Mouse (Mus musculus): ENCODE data around the gene Uox.

The Uox gene

GRCm38 (mm10) chr3:146628227-146628982 is 58.2 kb downstream of the Uox start:
- DNase-seq: peak; percentile 6

- DNase-seq: no peak
These were observed 62.3 kb downstream of the Uox start for GRCm38 (mm10) chr3:146632506-146632905.

DNA sequence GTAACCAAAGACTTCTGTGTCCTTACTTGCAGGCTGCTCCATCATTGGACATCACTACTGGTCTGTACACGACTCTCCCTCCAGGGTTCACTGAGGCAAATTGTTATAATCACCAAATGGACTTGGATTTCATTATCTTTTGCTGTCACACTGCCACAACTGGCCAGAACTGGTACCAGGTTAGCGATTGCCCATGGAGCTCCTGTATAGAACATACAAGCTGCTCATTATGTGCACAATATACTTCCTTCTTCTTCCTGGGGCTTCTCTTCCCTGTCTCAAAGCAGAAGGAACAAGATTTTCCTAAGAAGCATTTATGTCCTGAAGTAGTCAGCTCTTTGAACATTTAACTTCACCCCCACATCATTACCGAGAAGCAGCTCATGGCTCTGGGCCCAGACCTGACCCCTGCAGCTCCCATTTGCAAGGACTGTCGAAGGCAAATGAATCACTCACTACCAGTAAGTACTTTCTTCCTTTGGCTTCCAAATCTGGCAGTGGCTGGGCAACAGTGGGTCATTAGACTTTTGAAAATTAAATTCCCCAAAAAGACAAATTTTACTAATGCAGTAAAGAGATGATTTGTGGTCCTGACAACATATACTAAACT is 71.7 kb downstream of the Uox start:
- peak; percentile 35 for DNase-seq

DNA sequence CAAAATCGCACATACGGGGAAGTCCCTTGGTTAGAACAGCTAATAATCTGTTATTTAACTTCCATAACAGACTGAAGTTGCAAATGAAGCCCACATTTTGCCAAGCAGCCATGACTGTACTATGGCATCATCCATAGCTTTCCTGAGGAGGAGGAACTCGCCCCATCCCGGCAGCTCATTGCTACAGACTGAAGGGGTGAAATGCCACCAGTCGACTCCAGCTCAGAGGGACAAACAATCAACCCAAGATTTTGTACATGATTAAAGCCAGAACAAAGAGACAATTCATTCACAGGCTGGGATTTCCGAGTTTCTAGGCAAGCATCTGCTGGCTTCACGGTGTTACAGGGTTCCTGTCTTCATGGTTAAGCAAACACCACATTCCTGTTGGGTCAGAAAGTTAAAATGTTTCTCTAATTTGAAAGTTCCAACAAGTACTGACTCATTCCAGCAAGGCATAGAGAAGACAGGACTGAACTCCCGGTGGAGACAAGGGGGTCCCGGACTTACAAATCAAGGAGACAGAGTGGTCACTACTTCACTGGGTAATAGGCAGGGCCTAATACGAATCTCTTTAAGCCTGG is 79.2 kb downstream of the Uox start:
- no peak for DNase-seq

DNA sequence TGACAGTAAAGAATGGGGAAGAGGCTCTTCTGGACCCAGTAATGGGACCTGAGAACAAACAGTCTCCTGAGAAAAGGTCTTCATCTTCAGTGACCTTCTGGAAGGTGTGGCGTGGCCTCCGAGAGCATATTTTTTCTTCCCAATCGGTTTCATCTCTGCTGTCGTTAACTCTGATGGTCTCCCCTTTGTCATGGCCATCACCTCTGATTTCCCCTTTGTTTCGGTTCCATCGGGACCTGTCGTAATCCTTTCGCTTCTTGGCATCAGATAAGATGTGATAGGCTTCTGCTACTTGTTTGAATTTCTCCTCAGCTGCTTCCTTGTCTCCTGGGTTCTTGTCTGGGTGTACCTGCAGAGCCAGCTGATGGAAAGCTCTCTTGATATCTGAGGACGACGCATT is 80.5 kb downstream of the Uox start:
- no peak for DNase-seq

DNA sequence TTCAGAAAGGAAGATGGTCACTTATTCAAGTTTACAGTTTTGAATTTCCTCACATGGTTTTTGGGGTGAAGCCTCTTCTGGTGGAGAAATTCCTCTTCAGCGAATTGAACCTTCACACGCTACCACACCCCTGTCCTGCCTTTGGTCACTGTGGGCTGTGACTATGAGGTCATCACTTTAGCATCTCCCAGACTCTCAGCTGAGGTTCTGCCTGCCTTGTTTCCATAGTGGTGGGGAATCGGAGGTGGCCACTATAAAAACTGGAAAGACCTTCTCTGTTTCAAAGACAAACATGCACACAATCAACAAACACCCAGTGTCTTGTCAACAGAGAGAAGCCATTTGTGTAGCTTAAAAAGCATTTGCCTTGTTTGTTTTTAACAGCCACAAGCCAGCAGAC is 81.0 kb downstream of the Uox start, which contains the start of gene 4930503B20Rik:
4930503B20Rik (minus strand) TSS at position 101 of the 400 bp plus-strand sequence.
- DNase-seq: no peak

DNA sequence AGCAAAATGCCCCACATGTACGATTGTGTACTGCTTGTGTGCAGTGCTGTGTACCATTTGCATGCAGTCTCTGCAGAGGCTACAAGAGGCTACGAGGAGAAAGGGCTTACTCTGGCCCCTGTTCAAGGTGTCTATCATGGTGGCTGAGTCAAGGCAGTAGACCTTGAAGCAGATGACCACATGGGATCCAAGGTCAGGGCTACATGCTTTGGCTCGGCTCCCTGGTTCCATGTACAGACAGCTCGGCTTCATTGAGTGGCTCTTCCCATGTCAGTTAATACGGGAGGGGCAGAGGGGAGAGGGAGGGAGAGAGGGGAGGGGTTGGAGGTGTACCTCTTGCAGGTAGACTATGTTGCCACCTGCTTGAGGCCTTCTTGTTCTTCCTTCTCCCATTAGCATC is 82.2 kb downstream of the Uox start:
- DNase-seq: no peak

DNA sequence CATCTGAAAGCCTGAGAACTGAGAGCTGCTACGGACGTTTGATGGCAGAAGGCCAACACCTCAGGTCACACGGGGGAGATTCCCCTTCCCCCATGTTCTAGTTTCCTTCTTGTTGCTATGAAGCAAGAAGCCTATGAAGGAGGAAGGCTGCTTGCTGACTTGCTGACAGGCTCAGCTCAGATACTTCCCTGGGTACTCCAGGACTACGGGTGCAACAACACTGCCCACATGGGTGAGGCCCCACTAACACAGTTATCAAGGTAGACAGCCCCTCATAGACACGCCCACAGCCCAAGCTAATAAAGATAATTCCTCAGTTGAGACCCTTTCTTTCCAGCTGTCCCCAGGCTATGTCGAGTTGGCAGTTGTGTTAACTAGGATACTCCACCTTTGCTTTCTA is 83.5 kb downstream of the Uox start:
- DNase-seq: no peak

DNA sequence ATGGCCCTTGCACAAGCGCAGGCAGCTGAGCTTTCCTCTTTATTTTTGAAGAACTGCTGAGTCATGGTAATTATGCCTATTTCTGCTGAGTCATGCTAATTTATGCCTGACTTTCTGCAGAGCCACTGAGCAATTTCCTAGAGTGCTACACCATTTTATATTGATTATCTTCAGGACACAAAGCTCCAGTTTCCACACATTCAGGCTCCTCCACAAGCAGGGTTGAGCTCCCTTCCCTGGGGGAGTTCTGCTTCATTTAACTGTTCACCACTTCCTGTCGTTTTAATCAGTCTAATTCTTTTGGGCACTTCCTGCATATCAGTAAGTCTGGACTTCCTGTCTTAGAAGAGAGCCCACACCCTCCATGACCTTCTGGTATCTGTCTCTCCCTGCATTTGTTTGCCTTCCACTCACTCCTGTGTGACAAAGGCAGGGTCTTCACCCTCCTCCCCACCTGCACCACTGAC is 84.9 kb downstream of the Uox start:
- no peak for DNase-seq

DNA sequence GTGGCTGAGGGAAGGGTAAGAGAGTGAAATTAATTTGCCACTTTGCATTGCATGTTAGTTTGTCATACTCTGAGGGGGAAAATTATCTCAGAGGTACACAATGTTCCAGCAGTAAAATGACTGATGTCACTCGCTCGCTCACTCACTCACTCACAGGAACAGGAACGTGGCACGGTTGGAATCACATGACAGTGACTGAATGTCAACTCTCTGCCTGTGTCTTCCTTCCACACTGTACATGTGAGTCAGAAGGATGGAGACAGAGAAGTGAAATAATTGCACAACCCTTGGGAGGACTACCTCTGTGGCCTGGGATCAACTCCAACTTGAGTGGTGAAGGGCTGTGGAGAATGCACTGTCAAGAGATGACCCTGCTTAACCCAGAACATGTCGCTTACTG is 87.2 kb downstream of the Uox start:
- no peak for DNase-seq

GRCm38 (mm10) chr3:146658061-146658639 is 87.9 kb downstream of the Uox start:
- no peak for DNase-seq

GRCm38 (mm10) chr3:146659321-146659720 is 89.1 kb downstream of the Uox start:
- no peak for DNase-seq

DNA sequence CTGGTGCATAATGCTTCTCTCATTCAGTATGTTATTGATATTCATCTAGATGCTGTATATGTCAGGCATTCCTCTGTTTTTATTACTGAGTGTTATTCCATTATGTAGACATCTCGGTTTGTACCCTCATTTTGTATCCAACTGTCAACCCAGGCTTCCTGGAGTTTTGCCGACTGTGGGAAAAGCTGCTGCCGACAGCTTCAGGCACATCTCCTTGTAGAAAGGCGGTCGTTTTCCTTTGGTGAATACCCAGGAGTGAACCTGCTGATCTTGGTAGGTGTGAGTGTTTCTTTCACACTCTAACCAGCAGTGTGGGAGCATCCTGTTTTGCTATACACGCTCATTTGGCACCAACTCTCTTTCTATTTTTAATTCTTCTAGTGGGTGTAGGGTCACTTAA is 90.8 kb downstream of the Uox start:
- DNase-seq: no peak

- no peak for DNase-seq
These were observed 91.7 kb downstream of the Uox start for GRCm38 (mm10) chr3:146661907-146662306.

DNA sequence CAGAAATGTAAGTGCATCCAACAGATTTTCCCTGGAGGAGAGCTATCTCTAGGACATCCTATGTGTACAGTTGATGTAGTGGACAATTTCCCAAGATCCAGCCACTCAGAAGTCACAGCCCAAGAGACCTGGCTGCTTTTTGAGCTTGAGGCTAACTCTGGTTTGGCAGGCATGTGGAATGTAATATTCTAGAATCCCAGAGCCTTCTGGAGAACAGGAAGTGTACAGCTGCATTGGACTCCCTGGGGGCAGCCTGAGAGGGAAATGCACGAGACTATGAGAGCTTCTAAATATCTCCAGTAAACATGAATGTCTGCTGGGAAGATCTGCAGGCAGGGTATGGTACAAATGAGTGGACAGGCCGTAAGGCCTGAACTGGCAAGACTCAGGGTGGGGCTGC is 100.9 kb downstream of the Uox start:
- DNase-seq: peak; percentile 14

GRCm38 (mm10) chr3:146675101-146675500 is 104.9 kb downstream of the Uox start:
- no peak for DNase-seq

- no peak for DNase-seq
These were observed 106.0 kb downstream of the Uox start for GRCm38 (mm10) chr3:146676193-146676592.

DNA sequence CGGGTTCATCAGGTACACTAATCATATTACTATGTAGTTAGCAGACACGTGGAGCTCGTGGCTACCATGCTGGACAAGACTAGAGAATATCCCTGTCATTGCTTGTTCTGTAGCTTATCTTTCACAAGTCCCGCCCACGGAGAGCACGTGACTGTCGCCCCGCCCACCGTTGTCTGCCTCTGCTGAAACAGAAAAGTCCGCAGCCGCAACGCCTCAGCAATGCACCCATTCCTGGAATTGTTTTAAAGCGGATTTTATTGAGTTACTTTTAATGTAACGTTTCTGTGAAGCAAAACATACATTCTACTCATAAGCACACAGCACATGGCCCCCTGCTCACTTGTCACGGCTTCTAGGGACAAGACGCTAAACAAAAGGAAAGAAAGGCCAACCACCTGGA is 109.4 kb downstream of the Uox start:
- no peak for DNase-seq

DNA sequence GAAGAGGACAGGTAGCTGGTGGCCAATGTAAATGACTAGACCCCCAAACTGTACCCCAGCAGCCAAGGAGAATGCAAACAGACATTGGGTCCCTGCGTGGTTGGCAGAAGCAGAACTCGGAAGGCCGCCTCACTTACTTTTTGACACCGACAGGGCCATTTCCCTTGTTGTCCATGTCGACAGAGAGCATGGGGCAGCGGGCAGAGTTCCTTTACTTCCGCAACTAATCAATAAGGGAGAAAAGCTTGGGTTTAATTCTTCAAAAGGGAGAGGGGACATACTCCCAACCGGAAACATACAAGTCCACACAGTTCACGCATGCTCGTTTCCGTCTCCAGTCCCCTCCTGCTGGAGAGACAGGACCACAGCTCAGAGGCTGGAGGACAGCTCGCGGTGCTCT is 110.4 kb downstream of the Uox start:
- DNase-seq: no peak

- DNase-seq: peak; percentile 10
These were observed 111.5 kb downstream of the Uox start for GRCm38 (mm10) chr3:146681696-146682095.
